8 mouse cellular contexts compared by ENCODE assay signal in genomic region chr10:111506926-111507459, GRCm38 (mm10). TPM values are rescaled to one million over a fixed set of nuclear protein-coding genes. Genes with fewer than 3 reads are reported as not detected.
DNase-seq lines count a peak whose midpoint lies in the region; ATAC-seq lines count a peak whose summit lies in the region.

No protein-coding gene starts in this region.

- peak; percentile 27 for ATAC-seq in limb, embryonic 12.5 days (ENCODE audit: insufficient number of reproducible peaks, insufficient read depth, low FRiP score, low TSS enrichment, low read depth)
- ATAC-seq in midbrain, embryonic 13.5 days: peak; percentile 67

- no peaks in the 10 kb centered on the region for H3K9me3 ChIP-seq in limb, embryonic 12.5 days
- no peaks in the 10 kb centered on the region for H3K9me3 ChIP-seq in midbrain, embryonic 13.5 days

- 0% methylated on average over 22 of the region's 23 CpGs for WGBS in limb, embryonic 12.5 days
- WGBS in midbrain, embryonic 13.5 days: under 1% methylated on average over 23 of the region's 23 CpGs

- H3K9ac ChIP-seq in limb, embryonic 12.5 days (replicated peaks): peak overlapping the region; percentile 96
- peak overlapping the region; percentile 88 for H3K9ac ChIP-seq in midbrain, embryonic 13.5 days (replicated peaks)

- H3K36me3 ChIP-seq in limb, embryonic 12.5 days: no peaks in the 10 kb centered on the region
- no peaks in the 10 kb centered on the region for H3K36me3 ChIP-seq in midbrain, embryonic 13.5 days

- peak overlapping the region; percentile 89 for H3K4me3 ChIP-seq in limb, embryonic 12.5 days (replicated peaks)
- H3K4me3 ChIP-seq in midbrain, embryonic 13.5 days (replicated peaks): peak overlapping the region; percentile 67

- DNase-seq in gastrocnemius, adult 18-20 months (ENCODE audit: low spot score): peak; percentile 44
- no peak for DNase-seq in gastrocnemius, adult 8-10 months (ENCODE audit: low spot score in 2 of 2)
- DNase-seq in urinary bladder, adult 18-20 months (ENCODE audit: low spot score in 2 of 2): peak; percentile 26 to 60
- no peak for DNase-seq in urinary bladder, postnatal 14 days (ENCODE audit: low spot score)
- DNase-seq in gastrocnemius, postnatal 10 days: peak; percentile 44
- DNase-seq in embryo, embryonic 11 days: no peak

- peaks cover 56% of the 10 kb centered on the region for H3K4me1 ChIP-seq in limb, embryonic 12.5 days (replicated peaks)
- H3K4me1 ChIP-seq in midbrain, embryonic 13.5 days (replicated peaks): peaks cover 23% of the 10 kb centered on the region

- H3K27me3 ChIP-seq in limb, embryonic 12.5 days: no peaks in the 10 kb centered on the region
- peaks cover 22% of the 10 kb centered on the region; the same call in 1 of the 2 replicates for H3K27me3 ChIP-seq in midbrain, embryonic 13.5 days

- H3K4me2 ChIP-seq in limb, embryonic 12.5 days: peak overlapping the region; percentile 62
- peak overlapping the region; percentile 71 for H3K4me2 ChIP-seq in midbrain, embryonic 13.5 days (replicated peaks)

- H3K27ac ChIP-seq in limb, embryonic 12.5 days: peak overlapping the region; percentile 98
- peak overlapping the region; percentile 88 for H3K27ac ChIP-seq in midbrain, embryonic 13.5 days

RNA-seq across cellular contexts. Expression of gene Phlda1, which starts 0.9 kb away (rescaled TPM):
- total RNA-seq in gastrocnemius, adult 18-20 months (2021): 1 to 10 TPM; 2.7 to 4.7 TPM
- total RNA-seq in gastrocnemius, adult 8-10 months (2022): 1 to 10 TPM; 2.4 to 3.9 (median 3.6) TPM
- 1 to 10 TPM; 7.2 to 8.2 TPM for total RNA-seq in gastrocnemius, postnatal 10 days (2021)
- polyA plus RNA-seq in limb, embryonic 12.5 days (2016; fragmentation: Nextera tagmentation; extraction: Ambion mirVana): 28.2 and 35.3 TPM in 2 replicates
- 31.3 and 32.4 TPM in 2 replicates for polyA plus RNA-seq in midbrain, embryonic 13.5 days (2015; fragmentation: Nextera tagmentation; extraction: Ambion mirVana)

RNA-seq across cellular contexts. Expression of gene Nap1l1, which starts 34.0 kb away (rescaled TPM):
- 10 to 100 TPM; 63.4 to 69.3 TPM for total RNA-seq in gastrocnemius, adult 18-20 months (2021)
- total RNA-seq in gastrocnemius, adult 8-10 months (2022): 10 to 100 TPM; 53.4 to 66.1 (median 59.2) TPM
- total RNA-seq in gastrocnemius, postnatal 10 days (2021): 10 to 100 TPM; 63.3 to 82.9 TPM
- 314 and 324 TPM in 2 replicates for polyA plus RNA-seq in limb, embryonic 12.5 days (2016; fragmentation: Nextera tagmentation; extraction: Ambion mirVana)
- 239 and 255 TPM in 2 replicates for polyA plus RNA-seq in midbrain, embryonic 13.5 days (2015; fragmentation: Nextera tagmentation; extraction: Ambion mirVana)

Comparison
In these comparisons a context has a peak if more than half of its experiments do, and no peak if none do; other contexts are left out.
1. DNase-seq: peak in gastrocnemius, adult 18-20 months (single experiment), urinary bladder, adult 18-20 months (2 of 2) and gastrocnemius, postnatal 10 days (single experiment); none in gastrocnemius, adult 8-10 months (0 of 2), urinary bladder, postnatal 14 days (single experiment) and embryo, embryonic 11 days (single experiment).